ENCODE assay signal across 8 mouse cellular contexts in genomic region chr10:75559676-75560548, GRCm38 (mm10). TPM values are rescaled to one million over a fixed set of nuclear protein-coding genes. Genes with fewer than 3 reads are reported as not detected.
DNase-seq lines count a peak whose midpoint lies in the region; ATAC-seq lines count a peak whose summit lies in the region.

Gene Lrrc75b (minus strand): TSS chr10:75560330.

- peak; percentile 20 to 30 for DNase-seq in CD8-positive naive resting alpha-beta T cell, adult 2 months (ENCODE audit: low read depth in 2 of 2, low spot score in 2 of 2)
- DNase-seq in adrenal gland, postnatal 10 days, result peak; percentile 75
- DNase-seq in c-Kit-positive CD71-positive TER-119-positive erythroid progenitor cells, embryonic 14.5 days (ENCODE audit: low spot score), result no peak

- H3K9me3 ChIP-seq in embryonic facial prominence, embryonic 13.5 days, result no peaks in the 10 kb centered on the region
- no peaks in the 10 kb centered on the region for H3K9me3 ChIP-seq in heart, embryonic 14.5 days (ENCODE audit: control insufficient read depth, low read length)
- no peaks in the 10 kb centered on the region for H3K9me3 ChIP-seq in kidney, embryonic 16.5 days (ENCODE audit: low read length)
- H3K9me3 ChIP-seq in liver, embryonic 15.5 days (replicated peaks), result no peaks in the 10 kb centered on the region
- H3K9me3 ChIP-seq in neural tube, embryonic 15.5 days (replicated peaks), result no peaks in the 10 kb centered on the region

- H3K36me3 ChIP-seq in embryonic facial prominence, embryonic 13.5 days, result no peaks in the 10 kb centered on the region
- no peaks in the 10 kb centered on the region for H3K36me3 ChIP-seq in heart, embryonic 14.5 days (ENCODE audit: control insufficient read depth, insufficient read depth, low read length)
- no peaks in the 10 kb centered on the region for H3K36me3 ChIP-seq in kidney, embryonic 16.5 days (ENCODE audit: insufficient read depth, low read length)
- H3K36me3 ChIP-seq in liver, embryonic 15.5 days (replicated peaks), result no peaks in the 10 kb centered on the region
- peaks cover 20% of the 10 kb centered on the region for H3K36me3 ChIP-seq in neural tube, embryonic 15.5 days

- H3K27ac ChIP-seq in embryonic facial prominence, embryonic 13.5 days, result peak within 1 kb of the TSS; percentile 62
- H3K27ac ChIP-seq in heart, embryonic 14.5 days (replicated peaks in 1 of 2; ENCODE audit: control insufficient read depth in 1 of 2, insufficient read depth in 1 of 2, low read depth in 2 of 2, low read length in 2 of 2), result no peak within 1 kb of the TSS
- 0 out of 2 replicates have a peak within 1 kb of the TSS, but pooled peaks have one; percentile 7 for H3K27ac ChIP-seq in kidney, embryonic 16.5 days (ENCODE audit: low read length)
- H3K27ac ChIP-seq in liver, embryonic 15.5 days (replicated peaks), result no peak within 1 kb of the TSS
- H3K27ac ChIP-seq in neural tube, embryonic 15.5 days (replicated peaks), result peak within 1 kb of the TSS; percentile 96

- ATAC-seq in embryonic facial prominence, embryonic 13.5 days (ENCODE audit: insufficient number of reproducible peaks, insufficient read depth, low FRiP score, low TSS enrichment, low read depth), result no peak
- 0 out of 2 replicates have a peak, but pooled peaks have one; percentile 25 for ATAC-seq in heart, embryonic 14.5 days (ENCODE audit: insufficient number of reproducible peaks, insufficient read depth, low FRiP score, low read depth)
- peak; percentile 24; the same call in 1 of the 2 replicates for ATAC-seq in kidney, embryonic 16.5 days (ENCODE audit: low FRiP score, low TSS enrichment)
- ATAC-seq in liver, embryonic 15.5 days (ENCODE audit: insufficient read depth), result no peak
- peak; percentile 67 for ATAC-seq in neural tube, embryonic 15.5 days (ENCODE audit: low FRiP score)

- peaks cover 57% of the 10 kb centered on the region for H3K4me1 ChIP-seq in embryonic facial prominence, embryonic 13.5 days
- H3K4me1 ChIP-seq in heart, embryonic 14.5 days (ENCODE audit: control insufficient read depth in 2 of 2, insufficient read depth in 2 of 2, low read length in 2 of 2), result peaks cover 15 to 34% of the 10 kb centered on the region in 2 experiments
- peaks cover 44% of the 10 kb centered on the region for H3K4me1 ChIP-seq in kidney, embryonic 16.5 days (ENCODE audit: insufficient read depth, low read length)
- H3K4me1 ChIP-seq in liver, embryonic 15.5 days (replicated peaks), result peaks cover 16% of the 10 kb centered on the region
- peaks cover 44% of the 10 kb centered on the region for H3K4me1 ChIP-seq in neural tube, embryonic 15.5 days

- H3K27me3 ChIP-seq in embryonic facial prominence, embryonic 13.5 days, result peaks cover 37% of the 10 kb centered on the region
- H3K27me3 ChIP-seq in heart, embryonic 14.5 days (ENCODE audit: control insufficient read depth, insufficient read depth, low read length), result peaks cover 47% of the 10 kb centered on the region
- H3K27me3 ChIP-seq in kidney, embryonic 16.5 days (ENCODE audit: insufficient read depth, low read length), result peaks cover 24% of the 10 kb centered on the region
- peaks cover 66% of the 10 kb centered on the region for H3K27me3 ChIP-seq in liver, embryonic 15.5 days
- H3K27me3 ChIP-seq in neural tube, embryonic 15.5 days (replicated peaks), result peaks cover 10% of the 10 kb centered on the region; the same call in 1 of the 2 replicates

- peak within 1 kb of the TSS; percentile 69 for H3K4me3 ChIP-seq in embryonic facial prominence, embryonic 13.5 days
- H3K4me3 ChIP-seq in heart, embryonic 14.5 days (ENCODE audit: control insufficient read depth in 1 of 2, insufficient read depth in 1 of 2, low read depth in 1 of 2, low read length in 2 of 2), result peak within 1 kb of the TSS; percentile 58 to 63
- H3K4me3 ChIP-seq in kidney, embryonic 16.5 days (ENCODE audit: low read length), result peak within 1 kb of the TSS; percentile 59
- H3K4me3 ChIP-seq in liver, embryonic 15.5 days (replicated peaks), result peak within 1 kb of the TSS; percentile 45
- H3K4me3 ChIP-seq in neural tube, embryonic 15.5 days (replicated peaks), result peak within 1 kb of the TSS; percentile 74

- under 1% methylated on average over 73 of the region's 75 CpGs for WGBS in embryonic facial prominence, embryonic 13.5 days
- 1% methylated on average over 74 of the region's 75 CpGs for WGBS in heart, embryonic 14.5 days
- under 1% methylated on average over 66 of the region's 75 CpGs for WGBS in kidney, embryonic 16.5 days
- 2% methylated on average over 75 of the region's 75 CpGs for WGBS in liver, embryonic 15.5 days (ENCODE audit: insufficient replicate concordance)
- under 1% methylated on average over 54 of the region's 75 CpGs for WGBS in neural tube, embryonic 15.5 days

- H3K9ac ChIP-seq in embryonic facial prominence, embryonic 13.5 days, result peak within 1 kb of the TSS; percentile 84
- H3K9ac ChIP-seq in heart, embryonic 14.5 days (ENCODE audit: low read length), result peak within 1 kb of the TSS; percentile 72
- peak within 1 kb of the TSS; percentile 85 for H3K9ac ChIP-seq in kidney, embryonic 16.5 days (replicated peaks; ENCODE audit: low read length)
- H3K9ac ChIP-seq in liver, embryonic 15.5 days, result no peak within 1 kb of the TSS
- peak within 1 kb of the TSS; percentile 91 for H3K9ac ChIP-seq in neural tube, embryonic 15.5 days (replicated peaks)

- peak within 1 kb of the TSS; percentile 98 for H3K4me2 ChIP-seq in embryonic facial prominence, embryonic 13.5 days
- peak within 1 kb of the TSS; percentile 99 for H3K4me2 ChIP-seq in heart, embryonic 14.5 days (ENCODE audit: low read length)
- peak within 1 kb of the TSS; percentile 99 for H3K4me2 ChIP-seq in kidney, embryonic 16.5 days (replicated peaks; ENCODE audit: low read depth, low read length)
- peak within 1 kb of the TSS; percentile 65 for H3K4me2 ChIP-seq in liver, embryonic 15.5 days
- peak within 1 kb of the TSS; percentile 82 for H3K4me2 ChIP-seq in neural tube, embryonic 15.5 days

RNA-seq across cellular contexts. Expression of gene Lrrc75b, which starts in this region (rescaled TPM):
- total RNA-seq in adrenal gland, postnatal 10 days (2021), result 1 to 10 TPM; 1.1 to 3.9 TPM
- 3.9 and 6.6 TPM in 2 replicates for polyA plus RNA-seq in embryonic facial prominence, embryonic 13.5 days (2015; fragmentation: Nextera tagmentation; extraction: Ambion mirVana)
- polyA plus RNA-seq in heart, embryonic 14.5 days (2014; fragmentation: Nextera tagmentation; extraction: Ambion mirVana), result 1.1 and 2.7 TPM in 2 replicates
- polyA plus RNA-seq in kidney, embryonic 16.5 days (2015; fragmentation: Nextera tagmentation; extraction: Ambion mirVana), result 3.3 and 3.8 TPM in 2 replicates
- 0.06 and 0.15 TPM in 2 replicates for polyA plus RNA-seq in liver, embryonic 15.5 days (2015; fragmentation: Nextera tagmentation; extraction: Ambion mirVana)
- 33.0 and 36.3 TPM in 2 replicates for polyA plus RNA-seq in neural tube, embryonic 15.5 days (2015; fragmentation: Nextera tagmentation; extraction: Ambion mirVana)

Comparison
In these comparisons a context has a peak if more than half of its experiments do, and no peak if none do; other contexts are left out.
1. ATAC-seq: peak in heart, embryonic 14.5 days (single experiment), kidney, embryonic 16.5 days (single experiment) and neural tube, embryonic 15.5 days (single experiment); none in embryonic facial prominence, embryonic 13.5 days (single experiment) and liver, embryonic 15.5 days (single experiment).
2. H3K27ac ChIP-seq: peak in embryonic facial prominence, embryonic 13.5 days (single experiment), kidney, embryonic 16.5 days (single experiment) and neural tube, embryonic 15.5 days (single experiment); none in heart, embryonic 14.5 days (0 of 2) and liver, embryonic 15.5 days (single experiment).
3. Peak in every context shown above with its lines, with median percentiles within 50 percentile points of each other: H3K4me2 ChIP-seq and H3K4me3 ChIP-seq.